Mouse (Mus musculus): ENCODE results near the gene Ntrk1.

DNA sequence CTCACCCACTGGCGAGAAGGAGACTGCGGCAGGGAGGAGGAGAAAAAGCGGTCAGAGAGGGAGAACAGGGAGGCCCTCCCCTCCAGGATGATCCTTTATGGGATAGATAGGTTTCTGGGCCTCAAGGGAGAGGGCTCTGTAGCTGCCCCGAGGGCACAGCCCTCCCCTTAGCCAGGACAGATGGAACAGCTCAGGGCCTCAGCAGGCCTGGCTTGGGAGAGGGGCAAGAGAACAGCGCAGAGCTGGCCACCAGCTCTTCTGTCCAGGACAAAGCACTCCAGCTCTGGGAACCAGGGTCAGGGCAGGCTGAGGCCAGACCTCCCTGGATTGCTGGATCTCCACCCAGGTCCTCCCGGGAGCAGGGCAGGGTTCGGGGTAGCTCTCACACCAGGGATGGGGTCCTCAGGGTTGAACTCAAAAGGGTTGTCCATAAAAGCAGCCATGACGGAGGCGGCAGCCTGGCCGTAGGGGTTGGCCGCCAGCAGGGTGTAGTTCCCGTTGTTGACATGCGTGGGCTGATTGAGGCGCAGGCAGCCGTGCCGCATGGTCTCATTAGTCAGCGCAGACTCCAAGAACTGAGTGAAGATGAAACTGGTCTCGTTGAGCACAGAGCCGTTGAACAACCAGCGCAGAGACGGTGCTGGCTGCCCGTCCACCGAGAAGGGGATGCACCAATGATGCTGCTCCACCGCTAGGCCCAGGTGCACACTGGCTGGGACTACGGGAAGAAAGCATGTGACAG lies 11.5 kb downstream of the Ntrk1 start:
- TF ChIP-seq CTCF (IDR thresholded peaks at IDR 0.05; ENCODE audit: borderline replicate concordance, extremely low read depth, insufficient read depth, insufficient read length) (no peak), POLR2A (IDR thresholded peaks at IDR 0.05; ENCODE audit: borderline replicate concordance, extremely low read depth, insufficient read depth, insufficient read length, poor library complexity, severe bottlenecking) (no peak)
